ENCODE assay signal across 32 mouse cellular contexts in the genomic region with DNA sequence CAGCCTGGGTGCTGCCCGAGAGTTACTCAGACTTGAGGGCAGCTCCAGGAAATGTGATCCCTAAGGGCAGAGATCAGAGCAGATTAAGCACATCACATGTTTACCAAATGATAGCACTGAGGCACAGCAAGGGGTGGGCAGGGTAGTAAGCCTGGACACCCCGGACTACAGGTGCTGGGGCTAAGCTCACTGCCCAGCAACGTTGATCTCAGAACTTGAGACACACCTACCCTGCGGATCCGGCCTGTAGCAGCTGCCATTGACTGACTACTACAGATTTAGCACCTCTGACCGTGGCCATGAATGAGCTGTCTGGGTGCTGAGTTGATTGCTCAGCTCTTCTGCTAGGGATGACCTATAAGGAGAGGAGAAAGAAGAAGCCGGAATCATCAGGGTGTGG. TPM values are rescaled to one million over a fixed set of nuclear protein-coding genes. Genes with fewer than 3 reads are reported as not detected.
A peak's percentile ranks its signal among the peaks of the same experiment; 100 is the strongest.
DNase-seq lines count a peak whose midpoint lies in the region; ATAC-seq and TF ChIP-seq lines count a peak whose summit lies in the region.
"Had no signal": no experiment of that assay in that cellular context is flagged by ENCODE, and none has a peak within 500 bp of the region (broad histone marks: within the 10 kb centered on the region; RNA-seq: fewer than 3 reads in every experiment).

No protein-coding gene starts in this region.

- TF ChIP-seq POLR2A in testis, adult 2 months (IDR thresholded peaks at IDR 0.05; ENCODE audit: control insufficient read depth, low read depth, low read length) = no peak

- no peak overlapping the region for H3K9ac ChIP-seq in intestine, postnatal 0 days (ENCODE audit: low read depth, low read length)
- H3K9ac ChIP-seq in stomach, postnatal 0 days (ENCODE audit: low read length) = no peak overlapping the region
- no peak overlapping the region for H3K9ac ChIP-seq in hindbrain, embryonic 16.5 days (ENCODE audit: low read depth, low read length)
- H3K9ac ChIP-seq: forebrain, embryonic 13.5 days; heart, embryonic 13.5 days; hindbrain, embryonic 12.5 days; hindbrain, embryonic 15.5 days had no signal

- ATAC-seq in intestine, postnatal 0 days = peak; percentile 48
- peak; percentile 60; the same call in 1 of the 2 replicates for ATAC-seq in stomach, postnatal 0 days (ENCODE audit: low FRiP score, low TSS enrichment)
- no peak for ATAC-seq in hindbrain, embryonic 16.5 days
- ATAC-seq: CD4-positive, CD25-positive, alpha-beta regulatory T cell, adult 4 months; forebrain, embryonic 13.5 days; forebrain, embryonic 16.5 days had no signal

- H3K36me3 ChIP-seq in testis, adult 2 months (ENCODE audit: control insufficient read depth, insufficient read depth, low read length) = no peaks in the 10 kb centered on the region
- no peaks in the 10 kb centered on the region for H3K36me3 ChIP-seq in intestine, postnatal 0 days (ENCODE audit: control insufficient read depth, insufficient read depth)
- H3K36me3 ChIP-seq in stomach, postnatal 0 days (ENCODE audit: control insufficient read depth, insufficient read depth, low read length) = no peaks in the 10 kb centered on the region
- no peaks in the 10 kb centered on the region for H3K36me3 ChIP-seq in hindbrain, embryonic 16.5 days (ENCODE audit: control insufficient read depth, insufficient read depth, low read length)
- H3K36me3 ChIP-seq: forebrain, embryonic 10.5 days; heart, embryonic 10.5 days; heart, embryonic 13.5 days; hindbrain, embryonic 12.5 days; hindbrain, embryonic 15.5 days had no signal

- 34% methylated on average over 7 of the region's 7 CpGs for WGBS in intestine, postnatal 0 days
- 61% methylated on average over 7 of the region's 7 CpGs for WGBS in stomach, postnatal 0 days
- WGBS in hindbrain, embryonic 16.5 days = 79% methylated on average over 7 of the region's 7 CpGs

- no peak overlapping the region for H3K4me2 ChIP-seq in intestine, postnatal 0 days (replicated peaks; ENCODE audit: low read depth)
- H3K4me2 ChIP-seq in stomach, postnatal 0 days (replicated peaks; ENCODE audit: low read depth) = no peak overlapping the region
- no peak overlapping the region for H3K4me2 ChIP-seq in hindbrain, embryonic 16.5 days (ENCODE audit: low read length)
- H3K4me2 ChIP-seq: forebrain, embryonic 13.5 days; heart, embryonic 13.5 days; hindbrain, embryonic 12.5 days; hindbrain, embryonic 15.5 days had no signal

- H3K27ac ChIP-seq in testis, adult 2 months (ENCODE audit: control insufficient read depth, insufficient read depth, low read depth, low read length) = no peak overlapping the region
- H3K27ac ChIP-seq in intestine, postnatal 0 days (ENCODE audit: low read depth, low read length) = peak overlapping the region; percentile 60
- no peak overlapping the region for H3K27ac ChIP-seq in stomach, postnatal 0 days (replicated peaks)
- H3K27ac ChIP-seq in hindbrain, embryonic 16.5 days (ENCODE audit: low read depth, low read length) = no peak overlapping the region
- H3K27ac ChIP-seq: forebrain, embryonic 10.5 days; forebrain, embryonic 13.5 days; heart, adult 2 months; heart, embryonic 10.5 days; heart, embryonic 13.5 days; hindbrain, embryonic 12.5 days; hindbrain, embryonic 15.5 days had no signal

- TF ChIP-seq CTCF in testis, adult 2 months (IDR thresholded peaks at IDR 0.05; ENCODE audit: control insufficient read depth, insufficient read depth, insufficient replicate concordance, low read depth, low read length) = no peak
- no peak for TF ChIP-seq CTCF in intestine, postnatal 0 days (IDR thresholded peaks at IDR 0.05; ENCODE audit: low read depth)
- no peak for TF ChIP-seq CTCF in stomach, postnatal 0 days (IDR thresholded peaks at IDR 0.05; ENCODE audit: low read depth)

- peak overlapping the region; percentile 4; the same call in 1 of the 2 replicates for H3K4me3 ChIP-seq in testis, adult 2 months (ENCODE audit: control insufficient read depth, low read depth, low read length)
- H3K4me3 ChIP-seq in intestine, postnatal 0 days (ENCODE audit: low read depth, low read length) = no peak overlapping the region
- H3K4me3 ChIP-seq in stomach, postnatal 0 days (ENCODE audit: low read depth, low read length) = no peak overlapping the region
- H3K4me3 ChIP-seq in hindbrain, embryonic 16.5 days (ENCODE audit: low read length) = no peak overlapping the region
- H3K4me3 ChIP-seq: forebrain, embryonic 10.5 days; forebrain, embryonic 13.5 days; heart, adult 2 months; heart, embryonic 10.5 days; heart, embryonic 13.5 days; hindbrain, embryonic 12.5 days; hindbrain, embryonic 15.5 days had no signal

- no peaks in the 10 kb centered on the region for H3K27me3 ChIP-seq in testis, adult 2 months (ENCODE audit: control insufficient read depth, insufficient read depth, low read length)
- no peaks in the 10 kb centered on the region for H3K27me3 ChIP-seq in intestine, postnatal 0 days (replicated peaks; ENCODE audit: control insufficient read depth, insufficient read depth, low read length)
- no peaks in the 10 kb centered on the region for H3K27me3 ChIP-seq in stomach, postnatal 0 days (ENCODE audit: control insufficient read depth, insufficient read depth, low read length)
- no peaks in the 10 kb centered on the region for H3K27me3 ChIP-seq in hindbrain, embryonic 16.5 days (replicated peaks; ENCODE audit: control insufficient read depth, insufficient read depth, low read length)
- H3K27me3 ChIP-seq: forebrain, embryonic 13.5 days; hindbrain, embryonic 12.5 days; hindbrain, embryonic 15.5 days had no signal

- no peaks in the 10 kb centered on the region for H3K4me1 ChIP-seq in testis, adult 2 months (ENCODE audit: control insufficient read depth, insufficient read depth, low read length)
- H3K4me1 ChIP-seq in intestine, postnatal 0 days (replicated peaks; ENCODE audit: control insufficient read depth, insufficient read depth, low read length) = no peaks in the 10 kb centered on the region
- H3K4me1 ChIP-seq in stomach, postnatal 0 days (replicated peaks; ENCODE audit: control insufficient read depth, insufficient read depth) = no peaks in the 10 kb centered on the region
- H3K4me1 ChIP-seq in hindbrain, embryonic 16.5 days (ENCODE audit: control insufficient read depth, insufficient read depth, low read depth, low read length) = no peaks in the 10 kb centered on the region
- H3K4me1 ChIP-seq: forebrain, embryonic 10.5 days; forebrain, embryonic 13.5 days; hindbrain, embryonic 12.5 days; hindbrain, embryonic 15.5 days had no signal

- no peak for TF ChIP-seq EP300 in stomach, postnatal 0 days (optimal IDR thresholded peaks at IDR 0.05)

- DNase-seq in gastrocnemius, postnatal 25 days = peak; percentile 52
- no peak for DNase-seq in gastrocnemius, postnatal 4 days (ENCODE audit: low spot score in 2 of 2)
- no peak for DNase-seq in testis, postnatal 10 days (ENCODE audit: low spot score)
- no peak for DNase-seq in stomach, postnatal 0 days (ENCODE audit: low spot score)
- no peak for DNase-seq in cerebellum, adult 8-10 months
- DNase-seq: adrenal gland, adult 2 months; adrenal gland, postnatal 14 days; cerebellum, adult 11 months; cerebellum, adult 2 months; cerebellum, postnatal 14 days; heart, adult 2 months had no signal

- no peaks in the 10 kb centered on the region for H3K9me3 ChIP-seq in intestine, postnatal 0 days (ENCODE audit: control insufficient read depth)
- H3K9me3 ChIP-seq in stomach, postnatal 0 days (ENCODE audit: control insufficient read depth, low read length) = no peaks in the 10 kb centered on the region
- H3K9me3 ChIP-seq in hindbrain, embryonic 16.5 days (ENCODE audit: control insufficient read depth, low read length) = no peaks in the 10 kb centered on the region
- H3K9me3 ChIP-seq: forebrain, embryonic 10.5 days; forebrain, embryonic 13.5 days; heart, embryonic 10.5 days; heart, embryonic 13.5 days; hindbrain, embryonic 12.5 days; hindbrain, embryonic 15.5 days had no signal

RNA-seq across cellular contexts. Expression of gene Igfn1, which starts 8.6 kb away (rescaled TPM):
- 10 to 100 TPM in 1 of 2 experiments, 1 to 10 TPM in 1; 5.7 to 11.2 TPM for total RNA-seq in gastrocnemius, postnatal 25 days (2021)
- 10 to 100 TPM; 17.4 to 32.9 TPM for total RNA-seq in gastrocnemius, postnatal 4 days (2021)
- 0.79 TPM in 2 replicates for polyA plus RNA-seq in testis, adult 2 months (2012; rRNA removed)
- 0.03 and 0.09 TPM in 2 replicates for polyA plus RNA-seq in intestine, postnatal 0 days (2015; fragmentation: Nextera tagmentation; extraction: Ambion mirVana)
- polyA plus RNA-seq in stomach, postnatal 0 days (2015; fragmentation: Nextera tagmentation; extraction: Ambion mirVana) = 0.02 and 0.04 TPM in 2 replicates
- 0.05 TPM in 1 of 2 replicates, not detected in the other for polyA plus RNA-seq in hindbrain, embryonic 16.5 days (2015; fragmentation: Nextera tagmentation; extraction: Ambion mirVana)
- total RNA-seq: adrenal gland, postnatal 14 days; granulocyte monocyte progenitor cell, adult 5-6 weeks; heart, adult 2 months; hematopoietic stem cell, adult 5-6 weeks had no signal
- polyA plus RNA-seq: CD4-positive, CD25-positive, alpha-beta regulatory T cell, adult 4 months; embryonic facial prominence, embryonic 11.5 days; embryonic facial prominence, embryonic 14.5 days; forebrain, embryonic 10.5 days; forebrain, embryonic 13.5 days; forebrain, embryonic 16.5 days; heart, adult 2 months; heart, embryonic 10.5 days; heart, embryonic 13.5 days; heart, embryonic 16.5 days; hindbrain, embryonic 12.5 days had no signal

RNA-seq across cellular contexts. Expression of gene Tmem9, which starts 10.4 kb away (rescaled TPM):
- 1 to 10 TPM; 5.8 to 7.0 TPM for total RNA-seq in gastrocnemius, postnatal 25 days (2021)
- total RNA-seq in gastrocnemius, postnatal 4 days (2021) = 10 to 100 TPM; 43.6 to 63.7 TPM
- polyA plus RNA-seq in testis, adult 2 months (2012; rRNA removed) = 22.5 and 22.6 TPM in 2 replicates
- polyA plus RNA-seq in intestine, postnatal 0 days (2015; fragmentation: Nextera tagmentation; extraction: Ambion mirVana) = 212 and 237 TPM in 2 replicates
- 65.9 and 66.1 TPM in 2 replicates for polyA plus RNA-seq in stomach, postnatal 0 days (2015; fragmentation: Nextera tagmentation; extraction: Ambion mirVana)
- 188 and 207 TPM in 2 replicates for polyA plus RNA-seq in hindbrain, embryonic 16.5 days (2015; fragmentation: Nextera tagmentation; extraction: Ambion mirVana)

RNA-seq across cellular contexts. Expression of gene Ascl5, which starts 53.1 kb away (rescaled TPM):
- not detected for total RNA-seq in gastrocnemius, postnatal 25 days (2021)
- not detected for total RNA-seq in gastrocnemius, postnatal 4 days (2021)
- polyA plus RNA-seq in testis, adult 2 months (2012; rRNA removed) = not detected in 2 replicates
- not detected in 2 replicates for polyA plus RNA-seq in intestine, postnatal 0 days (2015; fragmentation: Nextera tagmentation; extraction: Ambion mirVana)
- 0.18 TPM in 1 of 2 replicates, not detected in the other for polyA plus RNA-seq in stomach, postnatal 0 days (2015; fragmentation: Nextera tagmentation; extraction: Ambion mirVana)
- polyA plus RNA-seq in hindbrain, embryonic 16.5 days (2015; fragmentation: Nextera tagmentation; extraction: Ambion mirVana) = not detected in 2 replicates
- total RNA-seq: adrenal gland, adult 2 months; adrenal gland, postnatal 14 days; adrenal gland, postnatal 4 days; gastrocnemius, adult 8-10 months; granulocyte monocyte progenitor cell, adult 5-6 weeks; heart, adult 2 months; heart, postnatal 25 days; hematopoietic stem cell, adult 5-6 weeks; MEL had no signal
- polyA plus RNA-seq: adrenal gland, adult 2 months; C2C12; CD4-positive, CD25-positive, alpha-beta regulatory T cell, adult 4 months; cerebellum, adult 2 months; embryonic facial prominence, embryonic 11.5 days; forebrain, embryonic 10.5 days; forebrain, embryonic 13.5 days; forebrain, embryonic 16.5 days; heart, adult 2 months; heart, embryonic 10.5 days; heart, embryonic 13.5 days; heart, embryonic 16.5 days; hindbrain, embryonic 12.5 days had no signal

RNA-seq across cellular contexts. Expression of gene Cacna1s, which starts 55.0 kb away (rescaled TPM):
- total RNA-seq in gastrocnemius, postnatal 25 days (2021) = 100 to 1,000 TPM; 763 to 788 TPM
- total RNA-seq in gastrocnemius, postnatal 4 days (2021) = 100 to 1,000 TPM; 330 to 336 TPM
- 16.5 and 19.4 TPM in 2 replicates for polyA plus RNA-seq in testis, adult 2 months (2012; rRNA removed)
- 0.08 and 0.22 TPM in 2 replicates for polyA plus RNA-seq in intestine, postnatal 0 days (2015; fragmentation: Nextera tagmentation; extraction: Ambion mirVana)
- 0.18 TPM in 1 of 2 replicates, not detected in the other for polyA plus RNA-seq in stomach, postnatal 0 days (2015; fragmentation: Nextera tagmentation; extraction: Ambion mirVana)
- 0.45 and 0.66 TPM in 2 replicates for polyA plus RNA-seq in hindbrain, embryonic 16.5 days (2015; fragmentation: Nextera tagmentation; extraction: Ambion mirVana)
- total RNA-seq: granulocyte monocyte progenitor cell, adult 5-6 weeks; MEL had no signal
- polyA plus RNA-seq: forebrain, embryonic 10.5 days; forebrain, embryonic 13.5 days had no signal
